Mouse (Mus musculus) gastrocnemius, adult 18-20 months (tissue): ENCODE results near the gene 2510002D24Rik. TPM values are rescaled to one million over a fixed set of nuclear protein-coding genes. Genes with fewer than 3 reads are reported as not detected.
"Not testable (repeated sequence)": the region's sequence is repeated elsewhere in the genome, so short reads cannot be mapped to it uniquely, and the experiment has no call there.

Experiments used
- DNase-seq: peaks from one replicate; pipeline ENCODE4 v3.0.0; 2021; ENCODE audit warnings: low spot score
- total RNA-seq, 2 experiments: library from RNA; stranded (reverse); gene quantifications; 2 replicates each; pipeline ENCODE4 v1.2.3; 2021

Gene 2510002D24Rik
- total RNA-seq, 2 experiments from 2014 or later = 20.1 to 21.4 TPM

DNA sequence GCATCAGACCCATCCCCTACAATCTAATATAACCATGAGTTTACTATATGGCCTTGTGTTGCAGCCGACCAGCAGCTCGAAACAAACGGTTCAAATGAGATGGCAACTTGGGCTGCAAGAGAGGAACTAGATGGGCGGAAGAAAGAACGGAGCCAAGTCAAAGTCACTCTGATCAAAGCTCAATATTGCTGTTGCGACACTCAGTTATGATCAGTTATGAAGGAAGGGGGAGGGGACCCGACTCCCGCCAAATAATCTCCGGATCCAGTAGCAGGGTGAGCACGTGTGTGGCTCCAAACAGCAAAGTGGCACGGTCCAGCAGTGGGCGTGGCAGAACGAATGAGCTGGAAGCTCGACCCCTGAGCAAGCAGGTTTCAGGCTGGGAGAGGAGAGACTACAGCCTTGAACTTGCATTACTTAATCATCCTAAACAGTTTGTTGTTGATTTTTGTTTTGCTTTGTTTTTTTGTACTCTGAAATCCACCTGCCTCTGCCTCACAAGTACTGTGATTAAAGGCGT is 10.0 kb downstream of the 2510002D24Rik start:
- no peak for DNase-seq

GRCm38 (mm10) chr16:18849521-18850190 is 13.3 kb downstream of the 2510002D24Rik start:
- not testable (repeated sequence) for DNase-seq

GRCm38 (mm10) chr16:18858551-18858950 is 22.2 kb downstream of the 2510002D24Rik start:
- peak; percentile 55 for DNase-seq

- peak; percentile 77 for DNase-seq
Measured at GRCm38 (mm10) chr16:18860186-18860585, 23.8 kb downstream of the 2510002D24Rik start.

GRCm38 (mm10) chr16:18870495-18870894 is 34.1 kb downstream of the 2510002D24Rik start:
- DNase-seq = not testable (repeated sequence)

- DNase-seq = no peak
Measured at GRCm38 (mm10) chr16:18876091-18876441, 39.7 kb downstream of the 2510002D24Rik start.

DNA sequence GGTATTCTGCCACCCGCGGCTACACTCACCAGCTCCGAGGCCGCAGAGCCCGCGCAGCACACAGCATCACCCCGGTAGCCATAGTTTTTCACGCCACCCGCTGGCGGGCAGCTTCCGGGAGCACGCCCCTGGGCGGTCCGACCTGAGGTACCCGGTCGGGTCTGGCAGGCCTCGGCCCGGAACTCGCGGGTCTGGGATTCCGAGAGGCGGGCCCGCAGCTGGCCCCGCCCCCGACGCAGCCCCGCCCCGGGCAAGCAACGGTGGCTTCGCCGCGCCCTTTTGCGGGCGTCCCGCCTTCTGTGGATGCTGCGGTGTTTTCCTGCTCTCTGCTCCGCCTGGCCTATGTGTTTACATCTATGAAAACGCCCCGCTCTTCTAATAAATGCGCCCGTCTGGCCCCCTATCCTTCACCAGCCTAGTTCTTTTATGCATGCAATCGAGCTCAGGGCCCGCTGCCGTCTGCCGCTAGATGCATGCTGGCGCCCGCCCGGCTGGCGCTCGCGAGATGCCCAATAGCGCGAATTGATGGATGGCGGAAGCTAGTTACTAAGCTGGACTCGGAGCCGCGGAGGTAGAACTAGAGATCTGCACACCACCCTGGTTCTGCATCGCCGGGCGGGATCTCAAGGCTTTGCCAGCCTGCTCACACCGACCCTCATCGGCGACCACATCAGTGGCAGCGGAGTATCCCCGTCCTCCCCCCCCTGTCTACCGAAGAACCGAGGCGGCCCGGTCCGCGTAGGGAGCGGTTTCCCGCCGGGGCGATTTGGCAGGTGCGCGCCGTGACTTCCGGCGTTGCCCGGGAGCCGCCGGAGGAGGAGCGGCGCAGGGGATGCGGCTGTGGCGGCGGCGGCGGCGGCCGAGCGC is 40.3 kb downstream of the 2510002D24Rik start, which contains the start of the genes Mrpl40 and Hira:
Gene Mrpl40 (minus strand): TSS at position 421 of the 867 bp plus-strand sequence.
Gene Hira (plus strand): TSS at position 596 of the 867 bp plus-strand sequence.
- DNase-seq = peak; percentile 93

- DNase-seq = peak; percentile 15
Measured at GRCm38 (mm10) chr16:18877386-18878090, 41.2 kb downstream of the 2510002D24Rik start.

DNA sequence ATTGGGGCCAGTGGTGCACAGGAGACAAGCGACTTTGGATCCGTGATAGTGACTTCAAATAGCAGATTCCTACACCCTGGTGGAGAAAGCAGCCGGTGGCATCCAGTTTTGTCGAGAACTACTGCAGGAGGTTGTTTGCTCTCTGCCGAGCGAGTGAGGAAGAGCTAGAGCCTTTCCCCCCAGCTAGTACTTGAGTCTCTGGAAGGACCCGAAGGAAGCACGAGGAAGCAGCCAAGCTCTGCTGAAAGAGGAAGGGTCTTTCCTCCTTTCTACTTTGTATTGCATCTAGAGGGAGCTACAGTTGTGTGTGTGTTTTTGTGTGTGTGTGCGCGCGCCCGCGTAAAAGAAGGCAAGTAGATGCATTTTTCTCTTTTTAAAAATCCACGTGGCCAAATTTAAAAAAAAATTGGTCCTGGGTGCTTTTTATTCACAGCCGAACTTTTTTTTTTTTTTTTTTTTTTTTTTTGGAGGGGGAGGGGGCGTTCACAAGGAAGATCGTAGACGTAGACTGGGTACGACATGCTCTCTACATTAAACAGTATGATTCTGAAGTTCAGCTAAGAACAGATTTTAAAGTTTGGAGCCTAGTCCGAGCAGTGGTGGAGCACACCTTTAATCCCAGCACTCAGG is 41.8 kb downstream of the 2510002D24Rik start:
- no peak for DNase-seq

DNA sequence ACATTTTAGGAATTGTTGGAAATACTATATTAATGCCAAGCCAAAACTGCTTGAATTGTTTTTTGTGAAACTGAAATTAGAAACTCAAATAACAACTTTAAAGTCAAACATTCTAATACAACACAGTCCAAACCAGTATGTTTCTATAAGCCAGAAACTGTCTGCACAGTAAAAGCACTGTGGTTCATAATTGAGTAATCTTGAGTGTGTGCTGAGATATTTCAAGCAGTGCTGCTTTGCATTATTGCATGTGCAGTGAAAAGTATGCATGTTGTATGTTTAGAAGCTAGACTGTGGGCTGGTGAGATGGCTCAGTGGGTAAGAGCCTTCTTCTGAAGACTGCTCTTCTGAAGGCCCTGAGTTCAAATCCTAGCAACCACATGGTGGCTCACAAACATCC is 47.7 kb downstream of the 2510002D24Rik start:
- DNase-seq = no peak

Other genes with a start within 250 kb of the 2510002D24Rik start
- gene Tbx1, start 245.9 kb upstream of the 2510002D24Rik start, total RNA-seq = 10 to 100 TPM in 1 of 2 experiments, 1 to 10 TPM in 1; 9.3 to 20.9 TPM
- not detected for gene Gp1bb, start 214.2 kb upstream of the 2510002D24Rik start, total RNA-seq
- gene Gm49601, start 210.2 kb upstream of the 2510002D24Rik start, total RNA-seq = under 1 TPM in 1 of 2 experiments, not detected in 1; 0.47 TPM
- gene Sept5, start 206.6 kb upstream of the 2510002D24Rik start, total RNA-seq = 1 to 10 TPM; 2.4 to 4.4 TPM
- 1 to 10 TPM; 3.3 to 9.9 TPM for gene Cldn5, start 59.7 kb upstream of the 2510002D24Rik start, total RNA-seq
- 10 to 100 TPM; 37.7 to 46.0 TPM for gene Ufd1, start 24.8 kb upstream of the 2510002D24Rik start, total RNA-seq
- gene Cdc45, start 24.6 kb upstream of the 2510002D24Rik start, total RNA-seq = 1 to 10 TPM; 1.8 to 3.4 TPM
- gene Gm28539, start within 50 bp of the 2510002D24Rik start, total RNA-seq = 1 to 10 TPM in 1 of 2 experiments, under 1 TPM in 1; 0.38 to 1.7 TPM
- 10 to 100 TPM; 42.6 to 46.6 TPM for gene Mrpl40, start 40.3 kb downstream of the 2510002D24Rik start, total RNA-seq
- 10 to 100 TPM; 19.2 to 28.5 TPM for gene Hira, start 40.5 kb downstream of the 2510002D24Rik start, total RNA-seq